Mouse (Mus musculus) sigmoid colon, adult 10 weeks (tissue): ENCODE results near the gene Wfdc13. TPM values are rescaled to one million over a fixed set of nuclear protein-coding genes. Genes with fewer than 3 reads are reported as not detected.

Experiments
- polyA plus RNA-seq: library from polyadenylated mRNA; stranded (reverse); fragments of 350-450 nt; fragmentation: Illumina TruSeq; extraction: RNeasy Lipid Tissue Mini Kit (QIAGEN cat#74804); gene quantifications from one replicate; pipeline ENCODE4 v1.2.3, GENCODE M21; 2014; ENCODE audit warnings: low read depth, low replicate concordance

Gene Wfdc13
- 0.57 TPM for polyA plus RNA-seq

DNA sequence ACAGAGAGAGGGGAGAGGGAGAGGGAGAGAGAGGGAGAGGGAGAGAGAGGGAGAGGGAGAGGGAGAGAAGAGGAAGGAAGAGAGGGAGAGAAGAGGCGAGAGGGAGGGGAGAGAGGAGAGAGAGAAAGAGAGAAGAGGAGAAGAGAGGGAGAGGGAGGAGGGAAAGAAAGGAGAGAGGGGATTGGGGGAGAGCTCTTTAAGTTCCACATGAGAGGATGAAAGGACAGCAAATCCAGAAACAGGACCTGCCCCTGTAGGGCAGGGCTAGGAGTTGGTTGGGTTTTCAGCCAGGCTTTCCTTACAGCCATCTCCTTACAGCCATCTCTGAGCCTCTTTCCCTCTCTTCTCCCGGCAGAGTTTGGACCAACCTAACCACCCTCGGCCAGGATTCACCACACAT is at the start of gene Wfdc13:
Gene Wfdc13, plus strand, starts transcription at position 301 of the 400 bp plus-strand sequence.

DNA sequence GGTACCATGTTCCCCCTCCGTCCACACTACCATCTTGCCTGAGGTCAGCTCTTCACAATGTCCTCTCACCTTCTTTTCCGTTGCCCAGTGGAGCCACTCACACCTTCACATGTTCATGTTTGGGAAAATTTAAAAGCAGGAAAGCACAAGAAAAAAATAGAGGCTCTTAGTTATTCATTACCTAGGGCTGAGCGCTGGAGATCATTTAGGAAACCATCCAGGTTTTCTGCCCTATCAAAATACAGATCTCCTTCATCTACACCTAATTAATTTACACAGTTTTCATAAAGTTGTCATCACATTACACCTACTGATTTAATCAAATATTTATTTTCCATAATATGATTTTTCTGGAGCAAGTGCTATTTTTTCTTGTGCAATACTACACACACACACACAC is 46.2 kb upstream of the Wfdc13 start, which contains the start of gene Wfdc16:
Gene Wfdc16, minus strand, starts transcription at position 101 of the 400 bp plus-strand sequence.

DNA sequence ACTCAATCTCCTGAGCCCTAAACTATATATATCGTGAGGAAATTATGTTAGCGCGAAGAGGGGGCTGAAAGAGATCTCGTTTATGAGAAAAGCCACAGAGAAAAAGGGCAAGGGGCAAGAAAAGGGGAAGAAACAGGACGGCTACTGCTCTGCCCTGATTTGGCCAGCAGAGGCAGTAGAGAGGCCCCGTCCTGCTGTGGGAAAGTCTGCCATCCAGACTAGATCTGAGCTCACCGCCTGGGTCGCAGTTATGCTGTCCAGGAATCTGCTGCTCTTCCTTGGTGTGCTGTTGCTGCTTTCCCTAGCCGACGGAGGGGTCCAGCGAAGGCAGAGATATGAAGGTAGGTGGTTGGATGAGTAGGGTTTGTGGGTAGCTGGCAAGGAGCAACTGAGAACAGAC is 29.0 kb upstream of the Wfdc13 start, which contains the start of gene Wfdc10:
Gene Wfdc10, plus strand, starts transcription at position 189 of the 400 bp plus-strand sequence.

DNA sequence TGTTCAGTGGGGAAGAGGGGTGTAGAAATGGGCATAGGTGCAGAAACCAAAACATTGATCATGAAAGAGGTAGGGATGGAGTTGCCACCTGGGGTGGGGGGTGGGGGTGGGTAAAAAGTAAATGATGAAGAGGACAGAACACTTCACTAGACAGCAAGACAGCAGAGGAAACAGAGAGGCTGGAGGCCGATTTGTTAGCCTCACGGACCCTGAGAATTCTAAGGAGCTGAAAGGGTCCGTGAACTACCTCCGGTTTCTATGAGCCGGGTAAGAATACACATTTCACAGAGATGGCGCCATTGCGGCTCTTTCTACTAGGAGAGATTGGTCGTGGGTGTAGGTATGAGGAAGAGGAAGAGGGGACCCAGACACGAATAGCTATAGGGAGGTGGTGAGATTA is 28.4 kb upstream of the Wfdc13 start, which contains the start of gene Wfdc9:
Gene Wfdc9, minus strand, starts transcription at position 101 of the 400 bp plus-strand sequence.

DNA sequence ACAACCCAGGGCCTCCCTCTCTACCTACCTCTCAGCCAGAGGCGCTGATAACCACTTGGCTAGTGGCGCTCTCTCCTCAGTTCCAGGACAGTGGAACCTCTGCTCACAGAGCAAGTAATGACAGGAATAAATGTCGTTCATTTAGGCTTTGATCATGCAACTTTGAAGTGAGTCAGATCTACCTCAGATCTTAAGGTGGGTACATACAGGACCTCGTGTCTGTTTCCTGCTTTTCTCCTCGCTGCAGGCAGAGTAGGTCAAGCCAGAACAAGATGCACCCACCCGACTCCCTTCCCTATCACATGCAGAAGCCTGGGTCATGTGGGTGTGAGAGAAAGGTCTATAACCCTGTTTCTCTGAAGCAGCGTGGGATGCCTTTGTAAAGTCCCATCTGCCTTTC is 10.9 kb upstream of the Wfdc13 start, which contains the start of gene Wfdc11:
Gene Wfdc11, minus strand, starts transcription at position 101 of the 400 bp plus-strand sequence.

DNA sequence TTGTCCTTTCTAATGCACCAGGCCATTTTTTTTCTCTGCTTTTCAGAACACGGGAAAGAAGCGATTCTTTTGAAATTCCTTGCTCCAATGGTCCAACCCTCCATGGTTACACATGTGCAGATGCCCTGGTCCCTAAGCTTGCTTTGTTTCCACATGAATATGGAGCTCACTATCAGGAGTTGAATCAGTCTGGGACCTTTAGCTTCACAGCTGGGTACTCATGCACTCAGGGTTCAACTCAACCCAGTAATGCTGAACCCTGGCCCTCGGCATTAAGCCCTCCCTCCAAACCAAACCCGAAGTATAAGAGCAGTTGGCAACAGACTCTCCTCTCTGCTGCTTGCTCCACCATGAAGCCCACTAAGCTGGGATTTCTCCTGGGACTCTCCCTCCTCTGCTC is 13.3 kb downstream of the Wfdc13 start, which contains the start of gene Spint4:
Gene Spint4, plus strand, starts transcription at position 301 of the 400 bp plus-strand sequence.

DNA sequence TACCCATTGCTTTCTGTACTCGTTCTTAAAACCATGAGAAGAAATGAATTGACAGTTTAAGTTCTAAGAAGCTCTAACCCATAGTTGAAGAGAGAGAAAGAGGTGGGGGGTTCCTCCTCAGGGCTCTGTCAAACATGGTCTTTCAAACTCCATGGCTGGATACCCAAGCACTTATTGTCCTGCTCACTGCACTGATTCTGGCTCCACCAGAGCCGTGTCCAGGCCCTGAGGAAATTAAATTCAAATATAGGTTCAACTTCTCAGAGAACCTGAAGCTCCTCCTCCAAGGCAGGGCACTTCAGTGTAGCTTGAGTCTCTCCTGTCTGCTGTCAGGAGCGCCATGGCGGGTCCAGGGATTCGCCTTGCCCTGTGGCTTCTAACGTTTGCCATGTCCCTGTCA is 30.1 kb downstream of the Wfdc13 start, which contains the start of gene Spint5:
Gene Spint5, plus strand, starts transcription at position 301 of the 400 bp plus-strand sequence.

Other genes starting within 250 kb of the Wfdc13 start
- gene Sdc4, start 241.2 kb upstream of the Wfdc13 start, polyA plus RNA-seq, result 255 TPM
- gene Sys1, start 228.1 kb upstream of the Wfdc13 start, polyA plus RNA-seq, result 10.1 TPM
- not detected for gene Gm20458, start 224.1 kb upstream of the Wfdc13 start, polyA plus RNA-seq
- not detected for gene Trp53tg5, start 211.4 kb upstream of the Wfdc13 start, polyA plus RNA-seq
- gene Dbndd2, start 199.0 kb upstream of the Wfdc13 start, polyA plus RNA-seq, result 6.6 TPM
- 8.1 TPM for gene Pigt, start 187.6 kb upstream of the Wfdc13 start, polyA plus RNA-seq
- gene Wfdc2, start 122.7 kb upstream of the Wfdc13 start, polyA plus RNA-seq, result 30.2 TPM
- gene Spint3, start 111.6 kb upstream of the Wfdc13 start, polyA plus RNA-seq, result not detected
- not detected for gene Wfdc6a, start 99.7 kb upstream of the Wfdc13 start, polyA plus RNA-seq
- not detected for gene Eppin, start 91.5 kb upstream of the Wfdc13 start, polyA plus RNA-seq
- not detected for gene Wfdc6b, start 71.6 kb upstream of the Wfdc13 start, polyA plus RNA-seq
- 0.50 TPM for gene Wfdc8, start 71.5 kb upstream of the Wfdc13 start, polyA plus RNA-seq
- gene Wfdc16, start 46.3 kb upstream of the Wfdc13 start, polyA plus RNA-seq, result not detected
- gene Wfdc10, start 29.1 kb upstream of the Wfdc13 start, polyA plus RNA-seq, result not detected
- gene Wfdc9, start 28.5 kb upstream of the Wfdc13 start, polyA plus RNA-seq, result not detected
- gene Wfdc11, start 11.0 kb upstream of the Wfdc13 start, polyA plus RNA-seq, result not detected
- not detected for gene Spint4, start 13.4 kb downstream of the Wfdc13 start, polyA plus RNA-seq
- not detected for gene Spint5, start 30.2 kb downstream of the Wfdc13 start, polyA plus RNA-seq
- gene Wfdc3, start 60.8 kb downstream of the Wfdc13 start, polyA plus RNA-seq, result 0.82 TPM
- 3.6 TPM for gene Dnttip1, start 60.9 kb downstream of the Wfdc13 start, polyA plus RNA-seq
- 7.9 TPM for gene Ube2c, start 84.8 kb downstream of the Wfdc13 start, polyA plus RNA-seq
- not detected for gene Tnnc2, start 94.9 kb downstream of the Wfdc13 start, polyA plus RNA-seq
- gene Snx21, start 100.7 kb downstream of the Wfdc13 start, polyA plus RNA-seq, result 3.5 TPM
- 4.1 TPM for gene Acot8, start 119.8 kb downstream of the Wfdc13 start, polyA plus RNA-seq
- gene Zswim3, start 120.0 kb downstream of the Wfdc13 start, polyA plus RNA-seq, result 2.7 TPM
- gene Zswim1, start 137.6 kb downstream of the Wfdc13 start, polyA plus RNA-seq, result 1.4 TPM
- not detected for gene Spata25, start 143.4 kb downstream of the Wfdc13 start, polyA plus RNA-seq
- gene Ctsa, start 147.8 kb downstream of the Wfdc13 start, polyA plus RNA-seq, result 43.1 TPM
- gene Neurl2, start 148.3 kb downstream of the Wfdc13 start, polyA plus RNA-seq, result not detected
- gene Pltp, start 172.6 kb downstream of the Wfdc13 start, polyA plus RNA-seq, result 1.9 TPM
- 3.1 TPM for gene Pcif1, start 194.2 kb downstream of the Wfdc13 start, polyA plus RNA-seq
- gene Zfp335, start 226.7 kb downstream of the Wfdc13 start, polyA plus RNA-seq, result 0.19 TPM